Mouse (Mus musculus) limb, embryonic 12.5 days (tissue): ENCODE measurements around the gene Spi1. TPM values are rescaled to one million over a fixed set of nuclear protein-coding genes. Genes with fewer than 3 reads are reported as not detected.
A peak's percentile ranks its signal among the peaks of the same experiment; 100 is the strongest.

Source experiments
- ATAC-seq: fragments of 200-750 bp; cut with Nextera tagmentation; 2 replicates; pipeline ENCODE4 v1.8.0; 2017; ENCODE audit warnings: low read depth, moderate TSS enrichment; ENCODE audit not compliant: insufficient number of reproducible peaks, insufficient read depth, low FRiP score, low TSS enrichment
- H3K27ac ChIP-seq: fragments of 300-500 bp; sonication (generic); 2 replicates; pipeline ENCODE4 v1.5.1; 2016; ENCODE audit warnings: mild to moderate bottlenecking, moderate library complexity
- H3K27me3 ChIP-seq: fragments of 300-500 bp; sonication (generic); 2 replicates; pipeline ENCODE4 v1.6.1; 2016; ENCODE audit warnings: mild to moderate bottlenecking, moderate library complexity
- H3K36me3 ChIP-seq: fragments of 300-500 bp; sonication (generic); 2 replicates; pipeline ENCODE4 v1.6.1; 2016; ENCODE audit warnings: mild to moderate bottlenecking, moderate library complexity
- H3K4me1 ChIP-seq: fragments of 300-500 bp; sonication (generic); replicated peaks from 2 replicates; pipeline ENCODE4 v1.6.1; 2016
- H3K4me2 ChIP-seq: fragments of 300-500 bp; sonication (generic); 2 replicates; pipeline ENCODE4 v1.6.1; 2016; ENCODE audit warnings: mild to moderate bottlenecking, moderate library complexity
- H3K4me3 ChIP-seq: fragments of 300-500 bp; sonication (generic); replicated peaks from 2 replicates; pipeline ENCODE4 v1.5.1; 2016; ENCODE audit warnings: mild to moderate bottlenecking
- H3K9ac ChIP-seq: fragments of 300-500 bp; sonication (generic); replicated peaks from 2 replicates; pipeline ENCODE4 v1.6.1; 2016; ENCODE audit warnings: mild to moderate bottlenecking, moderate library complexity
- H3K9me3 ChIP-seq: fragments of 300-500 bp; sonication (generic); 2 replicates; pipeline ENCODE4 v1.6.1; 2016; ENCODE audit warnings: mild to moderate bottlenecking, moderate library complexity
- WGBS: fragments of 180-500 bp; shearing (Covaris S2); methylation state at CpG from one replicate; pipeline ENCODE4 v1.1.7; 2016; 5-methylcytosine and 5-hydroxymethylcytosine counted together
- polyA plus RNA-seq: library from polyadenylated mRNA; unstranded; fragments of >200 nt; fragmentation: Nextera tagmentation; extraction: Ambion mirVana; gene quantifications from 2 replicates; pipeline ENCODE4 v1.2.1, GENCODE M21; 2016

The Spi1 gene
- polyA plus RNA-seq, 1 experiment from 2014 or later, result 2.8 TPM

GRCm38 (mm10) chr2:91053181-91053933, 28.8 kb upstream of the Spi1 start:
- Histone ChIP-seq H3K9ac (peak overlapping the region; percentile 72), H3K36me3 (peaks cover 39% of the 10 kb centered on the region), H3K4me3 (peak overlapping the region; percentile 85), H3K4me2 (peak overlapping the region; percentile 64), H3K4me1 (peaks cover 11% of the 10 kb centered on the region), H3K27ac (peak overlapping the region; percentile 53; the same call in 1 of the 2 replicates), H3K9me3 (no peaks in the 10 kb centered on the region), H3K27me3 (no peaks in the 10 kb centered on the region)
- peak; percentile 60 for ATAC-seq
- 0% methylated on average over 6 of the region's 6 CpGs for WGBS

DNA sequence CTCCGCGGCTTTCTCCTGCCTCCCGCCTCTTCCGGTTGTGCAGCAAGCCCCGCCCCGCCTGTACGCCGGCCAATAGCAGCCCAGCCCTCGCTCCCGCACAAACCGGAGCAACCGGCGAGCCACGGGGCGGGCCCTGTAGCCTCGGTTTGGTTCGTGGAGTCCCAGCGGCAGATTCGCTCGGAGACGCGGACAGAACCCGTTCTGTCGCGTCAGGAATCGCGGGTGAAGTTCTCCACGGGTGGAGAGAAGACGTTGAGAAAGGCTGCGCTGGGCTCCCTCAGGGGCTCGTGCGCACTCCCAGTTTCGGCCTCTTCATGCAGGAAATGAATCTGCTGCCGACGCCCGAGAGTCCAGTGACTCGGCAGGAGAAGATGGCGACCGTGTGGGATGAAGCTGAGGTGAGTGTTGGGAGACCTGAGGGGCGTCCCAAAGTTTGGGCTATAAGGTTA, 28.2 kb upstream of the Spi1 start, which contains the start of gene Psmc3:
TSS of gene Psmc3 (plus strand) at position 76 of the 449 bp plus-strand sequence.
- Histone ChIP-seq H3K27ac (peak within 1 kb of the TSS; percentile 53), H3K9me3 (no peaks in the 10 kb centered on the region), H3K9ac (peak within 1 kb of the TSS; percentile 72), H3K4me1 (peaks cover 11% of the 10 kb centered on the region), H3K4me3 (peak within 1 kb of the TSS; percentile 85), H3K27me3 (no peaks in the 10 kb centered on the region), H3K4me2 (peak within 1 kb of the TSS; percentile 97), H3K36me3 (peaks cover 45% of the 10 kb centered on the region)
- WGBS, result under 1% methylated on average over 40 of the region's 40 CpGs
- ATAC-seq, result peak; percentile 96

DNA sequence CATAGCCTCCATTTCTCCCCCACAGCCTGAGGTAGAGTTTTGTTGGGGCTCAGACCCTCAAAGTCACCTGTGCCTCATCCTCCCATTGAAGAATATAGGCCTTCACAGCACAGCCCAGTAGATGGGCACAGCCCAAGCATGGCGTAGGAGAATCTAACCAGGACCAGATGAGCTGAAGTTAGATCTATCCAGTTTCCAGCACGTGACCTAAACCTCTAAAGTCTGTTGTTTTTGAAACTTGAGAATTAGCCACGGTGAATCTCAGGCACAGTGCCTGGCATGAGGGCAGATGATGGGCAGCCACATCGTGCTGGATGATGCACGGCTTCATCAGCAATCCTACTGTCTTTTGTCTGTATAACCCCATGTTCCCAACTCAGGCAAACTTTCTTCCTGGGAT, 23.8 kb upstream of the Spi1 start:
- Histone ChIP-seq H3K9ac (no peak overlapping the region), H3K4me1 (peaks cover 11% of the 10 kb centered on the region), H3K4me3 (no peak overlapping the region), H3K27ac (no peak overlapping the region), H3K9me3 (no peaks in the 10 kb centered on the region), H3K4me2 (no peak overlapping the region), H3K36me3 (peaks cover 84% of the 10 kb centered on the region), H3K27me3 (no peaks in the 10 kb centered on the region)
- 88% methylated on average over 5 of the region's 5 CpGs for WGBS
- ATAC-seq, result no peak

- Histone ChIP-seq H3K4me2 (no peak overlapping the region), H3K27me3 (no peaks in the 10 kb centered on the region), H3K4me3 (no peak overlapping the region), H3K9ac (no peak overlapping the region), H3K27ac (no peak overlapping the region), H3K9me3 (no peaks in the 10 kb centered on the region), H3K36me3 (peaks cover 94% of the 10 kb centered on the region), H3K4me1 (peaks cover 11% of the 10 kb centered on the region)
- ATAC-seq, result no peak
- WGBS, result 89% methylated on average over 2 of the region's 2 CpGs
These were observed 22.8 kb upstream of the Spi1 start for GRCm38 (mm10) chr2:91059376-91059775.

- WGBS, result 81% methylated on average over 10 of the region's 10 CpGs
- Histone ChIP-seq H3K27me3 (no peaks in the 10 kb centered on the region), H3K4me2 (no peak overlapping the region), H3K4me1 (no peaks in the 10 kb centered on the region), H3K9me3 (no peaks in the 10 kb centered on the region), H3K27ac (0 out of 2 replicates have a peak overlapping the region, but pooled peaks have one; percentile 35), H3K9ac (no peak overlapping the region), H3K4me3 (no peak overlapping the region), H3K36me3 (peaks cover 100% of the 10 kb centered on the region)
- ATAC-seq, result peak; percentile 16; the same call in 1 of the 2 replicates
These were observed 21.4 kb upstream of the Spi1 start for GRCm38 (mm10) chr2:91060544-91061355.

GRCm38 (mm10) chr2:91061849-91062481, 20.2 kb upstream of the Spi1 start:
- Histone ChIP-seq H3K9ac (no peak overlapping the region), H3K4me2 (no peak overlapping the region), H3K9me3 (no peaks in the 10 kb centered on the region), H3K4me1 (no peaks in the 10 kb centered on the region), H3K36me3 (peaks cover 99% of the 10 kb centered on the region), H3K4me3 (no peak overlapping the region), H3K27ac (no peak overlapping the region), H3K27me3 (no peaks in the 10 kb centered on the region)
- 88% methylated on average over 6 of the region's 6 CpGs for WGBS
- ATAC-seq, result no peak

DNA sequence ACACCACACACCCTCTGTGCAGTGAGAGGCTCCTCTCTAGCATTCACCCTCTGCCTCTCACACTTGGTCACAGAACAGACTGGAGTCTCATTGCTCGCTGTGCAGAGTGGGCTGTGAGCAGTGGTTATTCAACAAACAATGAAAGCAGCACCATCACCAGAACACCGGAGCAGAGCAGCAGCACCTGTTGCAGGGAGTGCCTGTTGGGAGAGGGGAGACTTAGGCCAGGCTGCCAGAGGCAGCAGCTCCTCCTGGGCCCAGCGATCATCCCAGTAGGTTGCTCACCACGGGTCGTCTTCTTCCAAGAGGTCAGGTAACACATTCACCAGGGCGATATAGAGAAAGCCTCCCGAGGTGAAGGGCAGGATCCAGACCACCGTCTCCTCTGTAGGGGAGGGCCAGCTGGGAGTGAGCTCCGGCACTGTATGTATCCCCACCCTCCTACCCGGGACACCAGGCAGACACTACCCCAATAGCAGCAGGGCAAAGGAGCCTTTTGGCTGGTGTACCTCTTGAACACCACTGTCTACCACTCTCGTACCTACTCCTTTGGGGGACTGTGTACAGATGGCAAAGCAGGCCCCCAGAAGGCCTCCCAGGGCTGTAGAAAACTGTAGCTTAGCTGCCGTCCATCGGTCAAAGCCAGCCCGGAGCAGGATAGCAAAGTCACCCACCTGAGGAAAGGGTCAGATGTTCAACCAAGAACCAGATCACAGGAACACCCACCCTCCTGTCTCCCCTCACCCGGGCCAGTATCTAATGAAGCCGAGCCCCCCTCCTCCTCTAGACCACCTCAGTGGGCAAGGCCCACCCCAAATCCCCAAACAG, 19.2 kb upstream of the Spi1 start:
- Histone ChIP-seq H3K4me1 (peaks cover under 1% of the 10 kb centered on the region; the same call in 1 of the 2 replicates), H3K4me3 (no peak overlapping the region), H3K27ac (no peak overlapping the region), H3K4me2 (no peak overlapping the region), H3K27me3 (no peaks in the 10 kb centered on the region), H3K36me3 (peaks cover 95% of the 10 kb centered on the region), H3K9ac (no peak overlapping the region), H3K9me3 (no peaks in the 10 kb centered on the region)
- ATAC-seq, result no peak
- WGBS, result 91% methylated on average over 16 of the region's 16 CpGs

DNA sequence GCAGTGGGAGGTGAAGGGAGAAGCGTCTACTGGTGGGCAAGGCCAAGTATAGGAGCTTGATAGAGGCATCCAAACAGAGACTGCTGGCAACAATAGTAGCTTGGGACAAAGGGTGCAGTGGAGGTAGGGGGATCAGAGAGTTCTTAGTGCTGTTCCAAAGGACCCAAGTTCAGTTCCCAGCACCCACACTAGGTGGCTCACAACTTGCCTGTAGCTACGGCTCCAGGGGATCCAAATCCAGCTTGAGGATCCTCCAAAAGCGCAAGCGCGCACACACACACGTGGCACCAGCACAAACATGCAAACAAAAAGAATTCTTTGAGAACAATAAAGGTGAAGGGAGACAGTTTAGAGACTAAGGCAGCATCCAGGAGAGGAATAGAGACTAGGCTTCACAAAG, 18.0 kb upstream of the Spi1 start:
- Histone ChIP-seq H3K4me1 (peaks cover 12% of the 10 kb centered on the region), H3K4me3 (no peak overlapping the region), H3K9ac (no peak overlapping the region), H3K27me3 (no peaks in the 10 kb centered on the region), H3K27ac (no peak overlapping the region), H3K36me3 (peaks cover 86% of the 10 kb centered on the region), H3K9me3 (no peaks in the 10 kb centered on the region), H3K4me2 (no peak overlapping the region)
- WGBS, result 84% methylated on average over 6 of the region's 6 CpGs
- ATAC-seq, result no peak

DNA sequence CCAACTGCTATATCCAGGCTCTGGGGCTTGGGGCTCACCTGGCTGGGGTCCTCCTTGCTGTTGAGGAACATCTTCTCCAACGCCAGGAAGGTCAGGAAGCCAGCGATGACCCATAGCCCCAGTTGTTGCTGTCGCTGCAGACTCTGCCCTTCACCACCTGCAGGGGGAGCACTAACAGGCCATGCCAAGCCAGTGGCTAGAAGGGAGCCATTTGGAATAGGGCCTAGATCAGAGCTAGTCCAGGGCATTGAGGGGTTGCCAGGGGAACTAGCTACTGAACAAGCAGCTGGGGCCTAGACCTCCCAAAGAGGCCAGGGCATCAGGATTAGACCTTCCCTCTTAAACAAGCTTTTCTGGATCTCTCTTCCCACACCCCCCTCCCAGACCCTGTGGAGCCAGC, 16.6 kb upstream of the Spi1 start:
- H3K4me2 ChIP-seq, result no peak overlapping the region
- H3K4me3 ChIP-seq, result no peak overlapping the region
- H3K9ac ChIP-seq, result no peak overlapping the region
- H3K4me1 ChIP-seq, result peaks cover 17% of the 10 kb centered on the region
- H3K27ac ChIP-seq, result no peak overlapping the region
- ATAC-seq, result no peak
- H3K27me3 ChIP-seq, result no peaks in the 10 kb centered on the region
- 48% methylated on average over 3 of the region's 3 CpGs for WGBS
- H3K36me3 ChIP-seq, result peaks cover 72% of the 10 kb centered on the region
- no peaks in the 10 kb centered on the region for H3K9me3 ChIP-seq

GRCm38 (mm10) chr2:91066455-91066854, 15.7 kb upstream of the Spi1 start:
- H3K4me1 ChIP-seq, result peaks cover 24% of the 10 kb centered on the region
- no peak overlapping the region for H3K4me3 ChIP-seq
- no peaks in the 10 kb centered on the region for H3K9me3 ChIP-seq
- no peak for ATAC-seq
- H3K36me3 ChIP-seq, result peaks cover 63% of the 10 kb centered on the region
- H3K4me2 ChIP-seq, result no peak overlapping the region
- 89% methylated on average over 3 of the region's 3 CpGs for WGBS
- H3K9ac ChIP-seq, result no peak overlapping the region
- H3K27ac ChIP-seq, result no peak overlapping the region
- no peaks in the 10 kb centered on the region for H3K27me3 ChIP-seq
